9 mouse cellular contexts compared by ENCODE assay signal in genomic region chr13:52976130-52976509, GRCm38 (mm10). TPM values are rescaled to one million over a fixed set of nuclear protein-coding genes. Genes with fewer than 3 reads are reported as not detected.
A peak's percentile ranks its signal among the peaks of the same experiment; 100 is the strongest.
DNase-seq lines count a peak whose midpoint lies in the region; ATAC-seq lines count a peak whose summit lies in the region.
"Had no signal": no experiment of that assay in that cellular context is flagged by ENCODE, and none has a peak within 500 bp of the region (broad histone marks: within the 10 kb centered on the region; RNA-seq: fewer than 3 reads in every experiment).

No protein-coding gene starts in this region.

- H3K4me3 ChIP-seq in midbrain, embryonic 12.5 days = no peak overlapping the region
- H3K4me3 ChIP-seq in midbrain, embryonic 10.5 days = no peak overlapping the region
- peak overlapping the region; percentile 9; the same call in 1 of the 2 replicates for H3K4me3 ChIP-seq in intestine, embryonic 16.5 days (ENCODE audit: low read length)
- peak overlapping the region; percentile 67 for H3K4me3 ChIP-seq in neural tube, embryonic 15.5 days (replicated peaks)
- H3K4me3 ChIP-seq: erythroblast, embryonic 14.5 days had no signal

- no peaks in the 10 kb centered on the region for H3K9me3 ChIP-seq in midbrain, embryonic 12.5 days
- no peaks in the 10 kb centered on the region for H3K9me3 ChIP-seq in midbrain, embryonic 10.5 days (replicated peaks)
- no peaks in the 10 kb centered on the region for H3K9me3 ChIP-seq in intestine, embryonic 16.5 days (ENCODE audit: control insufficient read depth, low read length)
- no peaks in the 10 kb centered on the region for H3K9me3 ChIP-seq in neural tube, embryonic 15.5 days (replicated peaks)

- peak overlapping the region; percentile 96; the same call in 1 of the 2 replicates for H3K4me2 ChIP-seq in midbrain, embryonic 12.5 days (replicated peaks)
- H3K4me2 ChIP-seq in intestine, embryonic 16.5 days (ENCODE audit: low read depth, low read length) = peak overlapping the region; percentile 27
- peak overlapping the region; percentile 98 for H3K4me2 ChIP-seq in neural tube, embryonic 15.5 days

- WGBS in midbrain, embryonic 12.5 days = 28% methylated on average over 8 of the region's 8 CpGs
- 32% methylated on average over 8 of the region's 8 CpGs for WGBS in midbrain, embryonic 10.5 days
- 42% methylated on average over 8 of the region's 8 CpGs for WGBS in intestine, embryonic 16.5 days
- 24% methylated on average over 8 of the region's 8 CpGs for WGBS in neural tube, embryonic 15.5 days

- peak; percentile 67 for DNase-seq in embryo, embryonic 10.5 days (ENCODE audit: low spot score)
- no peak for DNase-seq in embryo, embryonic 10 days (ENCODE audit: low spot score)
- DNase-seq in midbrain, embryonic 10.5 days (ENCODE audit: low spot score) = no peak
- DNase-seq in cerebellum, postnatal 4 days (ENCODE audit: low spot score in 2 of 2) = no peak

- H3K27me3 ChIP-seq in midbrain, embryonic 12.5 days = peaks cover 20% of the 10 kb centered on the region
- peaks cover 21% of the 10 kb centered on the region for H3K27me3 ChIP-seq in midbrain, embryonic 10.5 days (ENCODE audit: low read depth, poor library complexity, severe bottlenecking)
- H3K27me3 ChIP-seq in intestine, embryonic 16.5 days (replicated peaks; ENCODE audit: control insufficient read depth, insufficient read depth, low read length) = no peaks in the 10 kb centered on the region
- H3K27me3 ChIP-seq in neural tube, embryonic 15.5 days (replicated peaks) = no peaks in the 10 kb centered on the region

- H3K9ac ChIP-seq in midbrain, embryonic 12.5 days (replicated peaks) = no peak overlapping the region
- no peak overlapping the region for H3K9ac ChIP-seq in intestine, embryonic 16.5 days (ENCODE audit: low read depth, low read length)
- H3K9ac ChIP-seq in neural tube, embryonic 15.5 days (replicated peaks) = peak overlapping the region; percentile 18; the same call in 1 of the 2 replicates

- H3K4me1 ChIP-seq in midbrain, embryonic 12.5 days = peaks cover 31% of the 10 kb centered on the region
- H3K4me1 ChIP-seq in midbrain, embryonic 10.5 days = peaks cover 48% of the 10 kb centered on the region
- peaks cover 29% of the 10 kb centered on the region for H3K4me1 ChIP-seq in intestine, embryonic 16.5 days (ENCODE audit: control insufficient read depth, insufficient read depth, low read length)
- H3K4me1 ChIP-seq in neural tube, embryonic 15.5 days = peaks cover 44% of the 10 kb centered on the region

- no peak for ATAC-seq in midbrain, embryonic 12.5 days (ENCODE audit: low FRiP score, low read depth)
- no peak for ATAC-seq in intestine, embryonic 16.5 days
- no peak for ATAC-seq in neural tube, embryonic 15.5 days (ENCODE audit: low FRiP score)
- ATAC-seq in megakaryocyte progenitor cell, adult 5-6 weeks (replicated peaks; ENCODE audit: poor library complexity) = no peak

- no peak overlapping the region for H3K27ac ChIP-seq in midbrain, embryonic 12.5 days (replicated peaks)
- H3K27ac ChIP-seq in midbrain, embryonic 10.5 days (replicated peaks) = no peak overlapping the region
- H3K27ac ChIP-seq in intestine, embryonic 16.5 days (ENCODE audit: low read length) = peak overlapping the region; percentile 62
- no peak overlapping the region for H3K27ac ChIP-seq in neural tube, embryonic 15.5 days (replicated peaks)

- H3K36me3 ChIP-seq in midbrain, embryonic 12.5 days = no peaks in the 10 kb centered on the region
- no peaks in the 10 kb centered on the region for H3K36me3 ChIP-seq in midbrain, embryonic 10.5 days
- no peaks in the 10 kb centered on the region for H3K36me3 ChIP-seq in intestine, embryonic 16.5 days (ENCODE audit: control insufficient read depth, insufficient read depth, low read length)
- no peaks in the 10 kb centered on the region for H3K36me3 ChIP-seq in neural tube, embryonic 15.5 days

RNA-seq across cellular contexts. Expression of gene Nfil3, which starts 4.8 kb away (rescaled TPM):
- polyA plus RNA-seq in midbrain, embryonic 12.5 days (2016; fragmentation: Nextera tagmentation; extraction: Ambion mirVana) = 28.2 and 28.5 TPM in 2 replicates
- polyA plus RNA-seq in midbrain, embryonic 10.5 days (2016; fragmentation: Nextera tagmentation; extraction: Ambion mirVana) = 16.3 and 16.5 TPM in 2 replicates
- polyA plus RNA-seq in intestine, embryonic 16.5 days (2015; fragmentation: Nextera tagmentation; extraction: Ambion mirVana) = 28.4 and 30.0 TPM in 2 replicates
- 43.0 and 45.6 TPM in 2 replicates for polyA plus RNA-seq in neural tube, embryonic 15.5 days (2015; fragmentation: Nextera tagmentation; extraction: Ambion mirVana)
- 10.0 and 19.0 TPM in 2 replicates for total RNA-seq in megakaryocyte progenitor cell, adult 5-6 weeks (2015)
- 10.8 and 16.7 TPM in 2 replicates for total RNA-seq in megakaryocyte progenitor cell, adult 5-6 weeks (2017)

RNA-seq across cellular contexts. Expression of gene Auh, which starts 46.6 kb away (rescaled TPM):
- polyA plus RNA-seq in midbrain, embryonic 12.5 days (2016; fragmentation: Nextera tagmentation; extraction: Ambion mirVana) = 46.2 and 48.0 TPM in 2 replicates
- polyA plus RNA-seq in midbrain, embryonic 10.5 days (2016; fragmentation: Nextera tagmentation; extraction: Ambion mirVana) = 35.2 and 35.8 TPM in 2 replicates
- 45.1 and 49.6 TPM in 2 replicates for polyA plus RNA-seq in intestine, embryonic 16.5 days (2015; fragmentation: Nextera tagmentation; extraction: Ambion mirVana)
- polyA plus RNA-seq in neural tube, embryonic 15.5 days (2015; fragmentation: Nextera tagmentation; extraction: Ambion mirVana) = 70.2 and 75.7 TPM in 2 replicates
- 34.3 and 35.9 TPM in 2 replicates for total RNA-seq in megakaryocyte progenitor cell, adult 5-6 weeks (2015)
- 32.4 and 34.3 TPM in 2 replicates for total RNA-seq in megakaryocyte progenitor cell, adult 5-6 weeks (2017)

Comparison
In these comparisons a context has a peak if more than half of its experiments do, and no peak if none do; other contexts are left out.
1. H3K4me2 ChIP-seq: peak in every context shown above with its lines; median percentile 98 in neural tube, embryonic 15.5 days; 96 in midbrain, embryonic 12.5 days; 27 in intestine, embryonic 16.5 days.
2. H3K4me3 ChIP-seq: peak in intestine, embryonic 16.5 days (single experiment) and neural tube, embryonic 15.5 days (single experiment); none in midbrain, embryonic 12.5 days (single experiment) and midbrain, embryonic 10.5 days (single experiment).